Mouse (Mus musculus): ENCODE measurements around the gene Hsd17b2.

Hsd17b2 gene

DNA sequence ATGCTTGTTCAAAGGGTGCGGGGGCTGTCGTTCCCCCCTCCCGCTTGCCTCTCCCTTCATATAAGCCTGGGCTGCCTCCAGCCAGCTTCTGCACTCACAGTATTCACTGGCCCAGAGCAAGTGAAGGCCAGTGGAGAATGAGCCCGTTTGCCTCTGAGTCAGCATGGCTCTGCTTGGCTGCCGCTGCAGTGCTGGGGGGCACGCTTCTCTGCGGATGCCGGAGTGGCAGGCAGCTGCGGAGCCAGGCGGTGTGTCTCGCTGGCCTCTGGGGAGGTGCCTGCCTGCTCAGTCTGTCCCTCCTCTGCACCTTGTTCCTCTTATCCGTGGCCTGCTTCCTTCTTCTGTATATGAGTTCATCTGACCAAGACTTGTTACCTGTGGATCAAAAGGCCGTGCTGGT, at the start of gene Hsd17b2:
TSS of gene Hsd17b2 (plus strand) at position 46 of the 400 bp plus-strand sequence.
- DNase-seq (ENCODE audit: low spot score in 2 of 2) = peak in 1 of 2 experiments; percentile 43

DNA sequence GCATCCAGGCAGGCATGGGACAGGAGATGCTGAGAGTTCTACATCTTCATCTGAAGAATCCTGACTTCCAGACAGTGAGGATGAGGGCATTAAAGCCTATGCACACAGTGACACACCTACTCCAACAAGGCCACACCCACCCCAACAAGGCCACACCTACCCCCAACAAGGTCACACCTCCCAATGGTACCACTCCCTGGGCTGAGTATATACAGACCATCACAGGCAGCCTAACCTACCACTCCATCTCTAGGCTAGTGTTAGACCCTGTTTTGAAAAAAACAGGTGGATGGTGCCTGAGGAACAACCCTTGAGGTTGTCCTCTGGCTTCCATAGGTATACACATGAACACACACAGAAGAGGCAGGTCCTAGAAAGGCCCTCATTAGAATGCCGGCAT, 49.4 kb upstream of the Hsd17b2 start:
- DNase-seq (ENCODE audit: low spot score in 2 of 2) = no peak

DNA sequence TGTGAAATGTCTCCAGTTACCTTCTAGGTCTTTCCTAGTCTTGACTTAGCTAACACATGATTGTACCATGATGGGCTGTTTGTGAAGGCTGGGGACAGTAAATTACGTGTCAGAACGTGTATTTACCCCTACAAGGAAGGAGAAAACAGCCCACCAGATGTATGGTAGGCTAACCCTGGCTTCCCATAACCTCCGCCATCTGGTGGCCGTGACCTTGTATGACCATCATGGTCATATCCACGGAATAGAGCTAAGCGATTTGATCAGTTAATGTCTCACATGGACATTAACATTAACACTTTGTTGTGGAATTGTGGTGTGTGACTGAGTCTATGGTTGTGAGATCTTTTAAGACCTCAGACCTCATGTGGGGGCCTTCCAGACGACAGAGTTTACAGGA, 42.7 kb upstream of the Hsd17b2 start:
- no peak for DNase-seq (ENCODE audit: low spot score in 2 of 2)

DNA sequence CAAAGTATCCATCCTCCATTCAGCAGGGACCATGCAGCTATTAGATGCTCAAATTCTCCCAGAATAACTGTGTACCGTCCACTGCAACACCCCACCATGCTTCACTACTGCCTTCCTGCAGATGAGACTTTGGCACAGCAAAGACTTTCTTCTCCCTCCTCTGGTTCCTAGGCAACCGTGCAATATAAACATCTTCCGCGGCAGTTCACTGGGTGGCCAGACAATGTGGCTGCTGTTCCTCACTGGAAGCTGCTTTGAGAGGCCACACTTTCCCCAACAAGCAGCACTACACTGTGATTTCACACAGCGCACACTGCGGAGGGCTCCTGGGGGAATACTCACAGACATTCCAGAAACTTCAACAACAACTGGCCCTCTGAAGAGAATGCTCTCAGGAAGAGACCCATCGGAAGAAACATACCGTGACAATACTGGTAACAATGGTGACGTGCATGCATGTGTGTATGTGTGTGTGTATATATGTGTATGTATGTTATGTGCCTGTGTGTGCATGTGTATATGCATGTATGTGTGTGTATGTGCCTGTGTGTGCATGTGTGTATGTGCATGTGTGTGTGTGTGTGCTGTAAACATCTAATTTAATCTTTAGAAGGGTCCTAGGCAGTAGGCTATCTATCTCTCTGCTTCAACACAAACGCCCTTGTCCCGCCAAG, 41.2 kb upstream of the Hsd17b2 start:
- no peak for DNase-seq (ENCODE audit: low spot score in 2 of 2)

DNA sequence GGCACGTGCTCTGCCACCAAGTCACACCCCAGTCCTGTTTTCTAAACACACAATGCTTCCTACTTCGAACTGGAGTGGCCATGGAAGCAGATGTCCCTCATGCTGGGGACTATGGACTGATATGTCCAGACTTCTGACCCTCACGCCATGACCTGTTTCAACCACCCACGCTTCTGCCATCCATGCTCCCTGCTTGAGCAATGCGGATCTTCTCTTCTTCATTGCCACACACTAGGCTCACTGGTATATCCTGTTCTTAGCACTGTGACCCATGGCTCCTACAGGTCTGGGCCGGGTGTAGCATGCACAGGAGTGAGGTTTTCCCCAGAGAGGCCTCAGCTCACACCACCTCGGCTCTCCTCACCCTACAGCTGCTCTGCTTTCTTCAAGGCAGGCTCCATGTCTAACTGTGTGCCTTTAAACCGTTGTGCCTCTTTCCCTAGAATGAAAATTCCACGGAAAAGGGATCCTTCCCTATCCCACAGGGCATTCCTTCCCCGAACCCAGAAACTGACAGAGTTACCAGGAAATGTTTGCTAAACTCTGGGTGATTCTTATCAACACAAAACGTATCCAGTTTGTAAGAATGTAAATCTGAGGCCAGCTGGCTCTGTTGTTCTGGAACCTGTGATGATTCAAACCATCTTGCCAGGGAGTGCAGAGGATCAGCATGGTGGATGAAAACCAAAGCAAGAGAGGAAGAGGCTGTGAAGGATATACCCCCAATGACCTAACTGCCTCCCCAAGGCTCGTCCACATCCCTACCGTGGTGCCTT, 34.2 kb upstream of the Hsd17b2 start:
- no peak for DNase-seq (ENCODE audit: low spot score in 2 of 2)

DNA sequence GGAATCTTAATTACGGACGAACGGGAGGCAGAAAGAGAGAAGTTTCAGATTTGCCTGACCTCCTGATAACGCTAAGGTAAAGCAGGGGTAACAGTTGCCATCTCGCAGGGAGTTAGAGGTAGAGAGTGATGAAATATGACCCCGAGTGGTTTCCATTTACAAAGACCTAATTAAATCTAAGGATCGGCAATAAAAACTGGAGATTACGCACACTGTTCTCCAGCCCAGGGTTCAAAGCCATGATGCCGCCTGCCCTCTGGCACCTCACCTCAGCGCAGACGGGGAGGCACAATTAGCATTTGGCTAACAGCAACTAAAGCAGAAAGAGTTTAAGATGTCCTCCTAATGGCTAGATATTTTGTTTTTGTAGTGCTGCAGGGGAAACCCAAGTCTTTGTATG, 31.2 kb upstream of the Hsd17b2 start:
- no peak for DNase-seq (ENCODE audit: low spot score in 2 of 2)

DNA sequence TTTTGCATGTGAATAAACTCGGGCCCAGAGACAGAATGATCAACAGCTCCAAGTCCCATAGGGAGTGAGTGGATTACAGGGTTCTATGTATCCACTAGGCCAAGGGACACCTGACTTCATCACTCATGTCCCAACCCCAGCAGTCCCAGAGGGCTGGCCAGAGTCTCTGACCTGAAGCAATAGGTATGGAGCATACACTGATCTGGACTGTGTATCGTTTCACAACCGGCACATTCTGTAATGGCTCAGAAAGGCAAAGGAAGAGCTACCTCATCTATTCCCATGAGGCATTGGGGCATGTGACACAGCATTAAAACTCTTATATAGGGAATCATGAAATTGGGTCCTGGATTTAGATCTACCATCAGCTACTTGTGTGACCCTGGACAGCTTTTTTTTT, 29.1 kb upstream of the Hsd17b2 start:
- no peak for DNase-seq (ENCODE audit: low spot score in 2 of 2)

DNA sequence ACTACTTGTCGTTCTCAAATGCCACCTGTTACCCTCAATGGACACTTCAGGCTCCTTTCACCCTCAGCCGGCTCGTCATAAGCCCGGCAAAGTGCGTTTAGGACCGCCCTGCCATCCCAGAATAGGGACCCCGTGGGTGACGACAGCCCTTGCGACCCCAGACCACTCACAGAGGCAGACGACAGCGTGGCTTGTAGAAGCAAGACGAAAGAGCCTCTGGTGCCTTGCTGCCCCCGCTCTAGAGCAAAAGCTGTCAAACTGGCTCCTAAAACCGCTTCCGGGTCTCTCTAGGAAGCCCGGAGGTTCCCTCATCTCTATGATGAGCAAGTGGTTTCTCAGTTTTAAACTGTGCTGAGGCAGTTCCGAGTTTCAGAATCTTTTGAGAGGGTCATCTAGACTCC, 28.3 kb upstream of the Hsd17b2 start, which contains the start of gene Sdr42e1:
TSS of gene Sdr42e1 (minus strand) at position 260 of the 401 bp plus-strand sequence.
- peak; percentile 12 to 65 for DNase-seq (ENCODE audit: low spot score in 2 of 2)

- DNase-seq (ENCODE audit: low spot score in 2 of 2) = no peak
Observed at GRCm38 (mm10) chr8:117675171-117675570, 26.5 kb upstream of the Hsd17b2 start.

- DNase-seq (ENCODE audit: low spot score in 2 of 2) = no peak
Observed at GRCm38 (mm10) chr8:117676460-117676859, 25.2 kb upstream of the Hsd17b2 start.

- no peak for DNase-seq (ENCODE audit: low spot score in 2 of 2)
Observed at GRCm38 (mm10) chr8:117677011-117677410, 24.7 kb upstream of the Hsd17b2 start.

DNA sequence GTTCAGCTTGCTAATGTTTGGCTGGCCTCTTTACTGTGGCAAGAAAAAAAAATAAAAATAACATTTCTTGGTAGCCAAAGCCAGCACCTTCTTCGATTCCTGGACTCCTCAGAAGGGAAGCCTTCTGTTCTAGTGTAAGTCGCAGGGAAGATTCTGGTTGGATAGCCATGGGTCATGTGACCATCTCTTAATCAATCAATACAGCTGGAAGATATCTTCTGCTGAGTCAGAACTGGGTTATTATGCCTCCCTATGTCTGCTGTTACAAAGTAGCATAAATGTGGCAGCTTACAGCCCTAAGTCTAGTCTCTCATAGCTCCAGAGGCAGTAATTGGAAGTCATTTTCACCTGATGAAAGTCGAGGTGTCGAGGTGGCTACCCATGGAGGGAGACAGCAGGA, 23.1 kb upstream of the Hsd17b2 start:
- DNase-seq (ENCODE audit: low spot score in 2 of 2) = no peak

DNA sequence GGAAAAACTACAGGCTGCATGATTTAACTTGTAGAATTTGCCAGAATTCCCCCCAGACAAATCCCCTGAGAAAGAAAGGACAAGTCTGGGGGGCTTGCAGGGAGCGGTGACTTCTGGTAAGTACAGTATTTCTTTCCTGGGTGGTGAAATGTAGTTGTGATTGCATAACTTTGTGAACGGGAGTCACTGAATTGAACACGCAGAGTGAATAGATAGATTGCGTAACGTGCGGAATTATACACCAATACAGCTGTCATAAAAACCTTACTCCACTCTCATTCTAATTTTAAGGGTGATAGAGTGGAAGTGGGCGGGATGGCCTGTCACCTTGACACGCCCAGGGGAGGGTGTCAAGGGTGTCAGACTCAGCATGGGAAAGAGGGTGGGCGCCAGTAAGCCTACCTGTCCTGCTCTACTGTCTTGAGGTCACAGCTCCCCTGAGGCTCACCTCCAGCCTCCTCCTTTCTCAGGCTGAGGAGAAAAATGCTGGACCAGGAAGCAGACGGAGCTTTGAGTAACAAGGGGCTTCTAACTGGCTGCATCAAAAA, 17.7 kb upstream of the Hsd17b2 start:
- no peak for DNase-seq (ENCODE audit: low spot score in 2 of 2)

DNA sequence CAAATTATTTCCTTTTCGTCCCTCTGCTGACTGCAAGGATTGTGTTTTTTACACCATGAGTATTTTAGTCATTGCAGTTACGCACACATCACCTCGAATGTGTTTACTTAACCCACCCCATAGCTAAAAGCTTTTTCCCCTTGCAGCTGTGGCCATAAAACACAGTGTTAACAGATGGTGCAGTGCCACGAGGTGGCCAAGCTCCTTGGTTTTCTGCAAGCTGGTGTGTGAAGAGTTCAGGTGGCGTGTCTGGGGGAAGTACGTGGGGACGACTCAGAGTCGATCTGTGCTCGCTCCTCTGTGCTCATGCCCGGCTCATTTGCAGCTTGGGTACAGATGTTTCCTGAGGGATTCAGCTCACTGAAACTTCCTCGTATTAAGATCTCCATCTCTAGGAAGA, 17.2 kb upstream of the Hsd17b2 start:
- DNase-seq (ENCODE audit: low spot score in 2 of 2) = no peak

DNA sequence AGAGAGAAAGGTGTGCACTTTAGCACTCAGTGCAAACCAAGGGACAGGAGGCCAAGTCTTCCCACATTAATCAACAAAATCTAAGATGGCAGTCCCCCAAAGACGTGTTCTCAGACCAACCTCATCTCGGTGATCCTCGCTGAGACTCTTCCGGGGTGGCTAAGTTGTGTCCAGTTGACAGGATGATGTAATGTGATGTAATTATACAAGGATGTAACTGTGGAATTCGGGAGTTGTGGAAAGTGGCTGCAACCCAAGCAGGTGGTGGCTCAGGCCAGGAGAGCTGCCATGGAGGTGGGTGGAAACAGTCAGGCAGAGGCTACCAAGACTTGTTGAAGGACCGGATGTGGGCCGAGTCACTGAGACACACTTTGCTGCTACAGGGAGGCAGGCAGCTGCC, 13.8 kb upstream of the Hsd17b2 start:
- DNase-seq (ENCODE audit: low spot score in 2 of 2) = no peak

DNA sequence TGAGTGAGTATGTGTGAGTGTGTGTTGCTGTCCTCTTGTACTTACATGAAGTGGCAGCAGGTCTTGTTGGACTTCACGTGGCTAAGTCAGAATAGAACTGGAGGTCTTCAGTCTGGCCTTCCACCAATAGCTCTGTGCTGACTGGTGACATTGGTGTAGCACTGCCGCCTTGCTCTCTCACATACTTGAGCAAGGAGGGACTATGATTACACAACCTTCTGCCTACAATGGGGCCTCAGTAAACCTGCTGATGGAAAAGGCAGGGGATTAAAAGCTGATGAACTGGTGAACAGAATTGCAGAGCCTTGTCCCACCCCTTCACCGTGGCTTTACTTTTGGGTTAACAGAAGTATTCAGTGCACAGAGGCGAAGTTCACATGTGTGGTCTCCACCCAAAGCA, 9.6 kb upstream of the Hsd17b2 start:
- DNase-seq (ENCODE audit: low spot score in 2 of 2) = no peak

GRCm38 (mm10) chr8:117695636-117696035, 6.1 kb upstream of the Hsd17b2 start:
- DNase-seq (ENCODE audit: low spot score in 2 of 2) = no peak

DNA sequence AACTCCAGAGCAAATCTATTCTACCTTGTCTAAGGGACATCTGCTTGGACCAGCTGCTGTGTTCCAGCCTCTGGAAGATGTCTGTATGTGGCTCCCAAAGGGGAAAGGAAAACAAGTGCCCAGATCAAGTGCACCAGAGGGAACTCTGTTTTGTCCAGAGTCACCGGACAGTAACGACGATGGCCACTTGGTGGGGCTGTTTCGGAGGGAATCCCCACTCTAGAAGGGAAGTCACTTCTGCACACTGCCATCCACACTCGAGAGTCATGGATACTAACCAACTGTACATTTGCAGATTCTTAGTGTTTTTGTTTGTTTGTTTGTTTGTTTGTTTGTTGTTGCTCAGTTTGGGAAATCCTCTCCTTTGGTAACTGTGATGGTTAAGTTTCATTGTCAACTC, 4.5 kb upstream of the Hsd17b2 start:
- peak in 1 of 2 experiments; percentile 40 for DNase-seq (ENCODE audit: low spot score in 2 of 2)

- no peak for DNase-seq (ENCODE audit: low spot score in 2 of 2)
Observed at GRCm38 (mm10) chr8:117700699-117701098, 1.0 kb upstream of the Hsd17b2 start.

DNA sequence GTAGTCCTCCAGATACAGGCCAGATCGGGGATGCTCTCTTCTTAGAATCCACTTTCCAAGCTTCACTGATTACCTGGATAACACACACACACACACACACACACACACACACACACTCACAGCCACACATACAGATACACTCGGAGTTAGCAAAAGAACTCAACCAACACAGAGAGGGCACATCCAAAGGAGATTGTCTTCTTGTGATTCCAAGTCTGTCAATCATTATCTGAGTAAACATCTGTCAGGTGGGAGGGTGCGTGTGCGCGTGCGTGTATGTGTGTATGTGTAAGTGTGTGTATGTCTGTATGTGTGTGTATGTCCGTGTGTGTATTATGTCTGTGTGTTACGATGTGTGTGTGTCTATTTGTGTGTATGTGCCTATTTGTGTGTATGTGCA, 458 bp upstream of the Hsd17b2 start:
- no peak for DNase-seq (ENCODE audit: low spot score in 2 of 2)

DNA sequence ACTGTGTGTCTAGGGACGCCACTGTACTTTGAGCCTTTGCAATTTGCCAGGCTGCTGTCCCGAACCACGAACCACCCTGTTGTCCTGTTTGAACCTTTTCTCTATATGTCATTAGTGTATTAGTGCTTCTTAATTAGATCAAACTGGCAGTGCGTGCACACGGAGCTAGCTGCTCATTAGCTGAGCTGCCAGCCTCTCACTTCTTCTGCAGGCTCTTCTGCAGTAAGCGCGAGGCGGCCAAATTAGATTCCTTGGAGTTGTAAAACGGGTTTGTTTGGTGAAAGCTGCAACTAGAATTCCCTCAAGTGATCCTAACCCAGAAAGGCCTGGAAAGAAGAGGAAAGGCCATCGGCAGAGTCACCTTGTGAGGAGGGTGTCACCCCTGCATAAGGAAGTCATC, 997 bp downstream of the Hsd17b2 start:
- DNase-seq (ENCODE audit: low spot score in 2 of 2) = no peak

GRCm38 (mm10) chr8:117706141-117706540, 4.4 kb downstream of the Hsd17b2 start:
- no peak for DNase-seq (ENCODE audit: low spot score in 2 of 2)

DNA sequence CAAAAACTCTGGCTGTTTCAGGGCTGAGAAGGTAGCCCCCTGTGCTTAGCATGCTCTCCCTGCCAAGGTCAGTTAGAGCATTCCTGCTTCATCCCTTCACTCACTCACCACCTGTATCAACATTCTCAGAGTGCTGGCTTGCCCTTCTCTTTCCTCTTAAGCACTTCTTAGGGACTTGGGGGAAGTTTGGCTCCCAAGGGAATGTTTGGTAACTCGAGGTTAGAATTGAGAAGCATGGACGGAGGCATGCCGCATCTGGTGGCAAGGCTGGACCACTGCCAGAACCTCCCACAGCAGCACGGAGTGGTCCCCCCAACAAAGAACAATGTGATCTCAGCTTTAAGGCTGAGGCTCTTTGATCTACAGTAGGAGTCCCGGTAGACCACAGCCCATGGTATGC, 10.5 kb downstream of the Hsd17b2 start:
- no peak for DNase-seq (ENCODE audit: low spot score in 2 of 2)

Measured in spleen, postnatal 10 days (tissue).